Mouse (Mus musculus): ENCODE results near the gene Cpt1a.
A peak's percentile ranks its signal among the peaks of the same experiment; 100 is the strongest.

Cpt1a gene

GRCm38 (mm10) chr19:3365089-3365488, 43.0 kb downstream of the Cpt1a start:
- no peak for DNase-seq (ENCODE audit: low read depth, low spot score)

- DNase-seq (ENCODE audit: low read depth, low spot score), result no peak
Measured at GRCm38 (mm10) chr19:3368276-3368675, 46.1 kb downstream of the Cpt1a start.

GRCm38 (mm10) chr19:3373380-3373779, 51.2 kb downstream of the Cpt1a start:
- DNase-seq (ENCODE audit: low read depth, low spot score), result no peak

GRCm38 (mm10) chr19:3374028-3374427, 51.9 kb downstream of the Cpt1a start:
- no peak for DNase-seq (ENCODE audit: low read depth, low spot score)

GRCm38 (mm10) chr19:3375945-3376495, 53.9 kb downstream of the Cpt1a start:
- no peak for DNase-seq (ENCODE audit: low read depth, low spot score)

- no peak for DNase-seq (ENCODE audit: low read depth, low spot score)
Measured at GRCm38 (mm10) chr19:3376966-3377715, 55.0 kb downstream of the Cpt1a start.

- no peak for DNase-seq (ENCODE audit: low read depth, low spot score)
Measured at GRCm38 (mm10) chr19:3378614-3379013, 56.5 kb downstream of the Cpt1a start.

GRCm38 (mm10) chr19:3388061-3388460, 65.9 kb downstream of the Cpt1a start:
- no peak for DNase-seq (ENCODE audit: low read depth, low spot score)

- DNase-seq (ENCODE audit: low read depth, low spot score), result no peak
Measured at GRCm38 (mm10) chr19:3388629-3389057, 66.5 kb downstream of the Cpt1a start, which contains the start of gene Tesmin. TSS of gene Tesmin (plus strand) at chr19:3388857.

GRCm38 (mm10) chr19:3389089-3389488, 67.0 kb downstream of the Cpt1a start:
- peak; percentile 45 for DNase-seq (ENCODE audit: low read depth, low spot score)

- DNase-seq (ENCODE audit: low read depth, low spot score), result no peak
Measured at GRCm38 (mm10) chr19:3392384-3392783, 70.2 kb downstream of the Cpt1a start.

GRCm38 (mm10) chr19:3394216-3394615, 72.1 kb downstream of the Cpt1a start:
- DNase-seq (ENCODE audit: low read depth, low spot score), result no peak

- DNase-seq (ENCODE audit: low read depth, low spot score), result no peak
Measured at GRCm38 (mm10) chr19:3400057-3400456, 77.9 kb downstream of the Cpt1a start.

GRCm38 (mm10) chr19:3401504-3401903, 79.4 kb downstream of the Cpt1a start:
- no peak for DNase-seq (ENCODE audit: low read depth, low spot score)

GRCm38 (mm10) chr19:3401943-3402342, 79.8 kb downstream of the Cpt1a start:
- DNase-seq (ENCODE audit: low read depth, low spot score), result no peak

GRCm38 (mm10) chr19:3402390-3402789, 80.3 kb downstream of the Cpt1a start:
- DNase-seq (ENCODE audit: low read depth, low spot score), result no peak

GRCm38 (mm10) chr19:3404030-3404429, 81.9 kb downstream of the Cpt1a start:
- DNase-seq (ENCODE audit: low read depth, low spot score), result no peak

- DNase-seq (ENCODE audit: low read depth, low spot score), result no peak
Measured at GRCm38 (mm10) chr19:3405531-3406281, 83.6 kb downstream of the Cpt1a start.

- no peak for DNase-seq (ENCODE audit: low read depth, low spot score)
Measured at GRCm38 (mm10) chr19:3414268-3414733, 92.2 kb downstream of the Cpt1a start, which contains the start of gene Gal. TSS of gene Gal (minus strand) at chr19:3414544.

- DNase-seq (ENCODE audit: low read depth, low spot score), result peak; percentile 12
Measured at GRCm38 (mm10) chr19:3419251-3419650, 97.1 kb downstream of the Cpt1a start.

GRCm38 (mm10) chr19:3422488-3422887, 100.4 kb downstream of the Cpt1a start:
- DNase-seq (ENCODE audit: low read depth, low spot score), result no peak

- DNase-seq (ENCODE audit: low read depth, low spot score), result no peak
Measured at GRCm38 (mm10) chr19:3422981-3423380, 100.8 kb downstream of the Cpt1a start.
